Mouse (Mus musculus): Measurements from ENCODE around the gene Gm16368.
"Not testable (repeated sequence)": the region's sequence is repeated elsewhere in the genome, so short reads cannot be mapped to it uniquely, and the experiment has no call there.

Gene Gm16368

GRCm38 (mm10) chr12:88083397-88083796 is at the start of gene Gm16368:
TSS of gene Gm16368 (plus strand) at chr12:88083697.
- DNase-seq (ENCODE audit: low spot score) = not testable (repeated sequence)

- DNase-seq (ENCODE audit: low spot score) = not testable (repeated sequence)
Measured at GRCm38 (mm10) chr12:88039062-88039461, 44.4 kb upstream of the Gm16368 start.

- DNase-seq (ENCODE audit: low spot score) = not testable (repeated sequence)
Measured at GRCm38 (mm10) chr12:88039703-88040102, 43.8 kb upstream of the Gm16368 start.

- DNase-seq (ENCODE audit: low spot score) = not testable (repeated sequence)
Measured at GRCm38 (mm10) chr12:88045226-88045625, 38.3 kb upstream of the Gm16368 start.

Measured in ovary, adult 18-20 months (tissue).